Mouse (Mus musculus) left cerebral cortex, postnatal 4 days (tissue): Measurements from ENCODE around the gene Elmsan1. TPM values are rescaled to one million over a fixed set of nuclear protein-coding genes. Genes with fewer than 3 reads are reported as not detected.

Source experiments
- DNase-seq: peaks from one replicate; pipeline ENCODE4 v3.0.0-alpha.2; 2022
- intact Hi-C: fragments of 180-260 bp; cut with DNase I; formaldehyde crosslinking; loops from one replicate; pipeline ENCODE4 v1.15.1; 2025
- total RNA-seq, 2 experiments: library from RNA; stranded (reverse); gene quantifications; 2 replicates each; pipeline ENCODE4 v1.2.3; 2021

The Elmsan1 gene
- total RNA-seq, 2 experiments from 2014 or later, result 12.9 to 14.9 TPM

- no peak for DNase-seq
- intact Hi-C loops, result no loop called here
Observed at GRCm38 (mm10) chr12:84194400-84195109, 24.1 kb downstream of the Elmsan1 start.

GRCm38 (mm10) chr12:84193642-84194399 is 24.9 kb downstream of the Elmsan1 start:
- DNase-seq, result peak; percentile 91
- intact Hi-C loops, result no loop called here

GRCm38 (mm10) chr12:84192741-84193641 is 25.7 kb downstream of the Elmsan1 start:
- peak; percentile 73 for DNase-seq
- intact Hi-C loops, result no loop called here

GRCm38 (mm10) chr12:84192280-84192679 is 26.4 kb downstream of the Elmsan1 start:
- intact Hi-C loops, result no loop called here
- DNase-seq, result no peak

GRCm38 (mm10) chr12:84191770-84192169 is 26.9 kb downstream of the Elmsan1 start:
- intact Hi-C loops, result no loop called here
- no peak for DNase-seq

- no peak for DNase-seq
- intact Hi-C loops, result no loop called here
Observed at GRCm38 (mm10) chr12:84191190-84191589, 27.5 kb downstream of the Elmsan1 start.

GRCm38 (mm10) chr12:84190151-84190820 is 28.4 kb downstream of the Elmsan1 start:
- DNase-seq, result no peak
- intact Hi-C loops, result no loop called here

- intact Hi-C loops, result no loop called here
- DNase-seq, result no peak
Observed at GRCm38 (mm10) chr12:84188881-84189444, 29.7 kb downstream of the Elmsan1 start.

- intact Hi-C loops, result no loop called here
- DNase-seq, result peak; percentile 41
Observed at GRCm38 (mm10) chr12:84187752-84188601, 30.7 kb downstream of the Elmsan1 start.

- intact Hi-C loops, result no loop called here
- peak; percentile 68 for DNase-seq
Observed at GRCm38 (mm10) chr12:84186950-84187349, 31.7 kb downstream of the Elmsan1 start.

GRCm38 (mm10) chr12:84186536-84186935 is 32.1 kb downstream of the Elmsan1 start:
- DNase-seq, result no peak
- intact Hi-C loops, result no loop called here

GRCm38 (mm10) chr12:84185547-84185946 is 33.1 kb downstream of the Elmsan1 start:
- intact Hi-C loops, result no loop called here

GRCm38 (mm10) chr12:84184979-84185378 is 33.7 kb downstream of the Elmsan1 start:
- no peak for DNase-seq
- intact Hi-C loops, result no loop called here

More at GRCm38 (mm10) chr12:84185547-84185946, 33.1 kb downstream of the Elmsan1 start:
- no peak for DNase-seq

- intact Hi-C loops, result no loop called here
- DNase-seq, result no peak
Observed at GRCm38 (mm10) chr12:84181999-84182398, 36.7 kb downstream of the Elmsan1 start.

- intact Hi-C loops, result no loop called here
- peak; percentile 70 for DNase-seq
Observed at GRCm38 (mm10) chr12:84180701-84181435, 37.8 kb downstream of the Elmsan1 start.

GRCm38 (mm10) chr12:84180090-84180489 is 38.6 kb downstream of the Elmsan1 start:
- intact Hi-C loops, result no loop called here
- no peak for DNase-seq

GRCm38 (mm10) chr12:84178652-84179445 is 39.8 kb downstream of the Elmsan1 start:
- intact Hi-C loops, result no loop called here
- DNase-seq, result no peak

- intact Hi-C loops, result no loop called here
- no peak for DNase-seq
Observed at GRCm38 (mm10) chr12:84178052-84178451, 40.6 kb downstream of the Elmsan1 start.
